Mouse (Mus musculus): ENCODE measurements around the gene Tmem51.
"Not testable (repeated sequence)": the region's sequence is repeated elsewhere in the genome, so short reads cannot be mapped to it uniquely, and the experiment has no call there.

Tmem51 gene

GRCm38 (mm10) chr4:142059113-142059840, 24.8 kb downstream of the Tmem51 start:
- no peak for DNase-seq (ENCODE audit: low spot score in 2 of 2)

- no peak for DNase-seq (ENCODE audit: low spot score in 2 of 2)
Observed at GRCm38 (mm10) chr4:142057529-142058216, 26.4 kb downstream of the Tmem51 start.

- no peak for DNase-seq (ENCODE audit: low spot score in 2 of 2)
Observed at GRCm38 (mm10) chr4:142055600-142055999, 28.5 kb downstream of the Tmem51 start.

- DNase-seq (ENCODE audit: low spot score in 2 of 2), result no peak
Observed at GRCm38 (mm10) chr4:142054580-142054979, 29.5 kb downstream of the Tmem51 start.

- no peak for DNase-seq (ENCODE audit: low spot score in 2 of 2)
Observed at GRCm38 (mm10) chr4:142053661-142054448, 30.2 kb downstream of the Tmem51 start.

- DNase-seq (ENCODE audit: low spot score in 2 of 2), result no peak
Observed at GRCm38 (mm10) chr4:142053261-142053660, 30.8 kb downstream of the Tmem51 start.

GRCm38 (mm10) chr4:142052391-142053132, 31.5 kb downstream of the Tmem51 start:
- DNase-seq (ENCODE audit: low spot score in 2 of 2), result no peak

- DNase-seq (ENCODE audit: low spot score in 2 of 2), result not testable (repeated sequence)
Observed at GRCm38 (mm10) chr4:142051883-142052282, 32.2 kb downstream of the Tmem51 start.

- DNase-seq (ENCODE audit: low spot score in 2 of 2), result no peak
Observed at GRCm38 (mm10) chr4:142049963-142050362, 34.1 kb downstream of the Tmem51 start.

GRCm38 (mm10) chr4:142048391-142048790, 35.7 kb downstream of the Tmem51 start:
- DNase-seq (ENCODE audit: low spot score in 2 of 2), result no peak

- no peak for DNase-seq (ENCODE audit: low spot score in 2 of 2)
Observed at GRCm38 (mm10) chr4:142047005-142047404, 37.1 kb downstream of the Tmem51 start.

- DNase-seq (ENCODE audit: low spot score in 2 of 2), result no peak
Observed at GRCm38 (mm10) chr4:142046496-142046895, 37.6 kb downstream of the Tmem51 start.

GRCm38 (mm10) chr4:142045595-142046163, 38.4 kb downstream of the Tmem51 start:
- DNase-seq (ENCODE audit: low spot score in 2 of 2), result no peak

- no peak for DNase-seq (ENCODE audit: low spot score in 2 of 2)
Observed at GRCm38 (mm10) chr4:142044452-142044851, 39.7 kb downstream of the Tmem51 start.

- DNase-seq (ENCODE audit: low spot score in 2 of 2), result no peak
Observed at GRCm38 (mm10) chr4:142039662-142040353, 44.3 kb downstream of the Tmem51 start.

- DNase-seq (ENCODE audit: low spot score in 2 of 2), result no peak
Observed at GRCm38 (mm10) chr4:142037897-142038296, 46.2 kb downstream of the Tmem51 start.

GRCm38 (mm10) chr4:142028533-142028932, 55.6 kb downstream of the Tmem51 start:
- no peak for DNase-seq (ENCODE audit: low spot score in 2 of 2)

GRCm38 (mm10) chr4:142026965-142027364, 57.1 kb downstream of the Tmem51 start:
- no peak for DNase-seq (ENCODE audit: low spot score in 2 of 2)

GRCm38 (mm10) chr4:142024536-142024935, 59.6 kb downstream of the Tmem51 start:
- DNase-seq (ENCODE audit: low spot score in 2 of 2), result no peak

- DNase-seq (ENCODE audit: low spot score in 2 of 2), result no peak
Observed at GRCm38 (mm10) chr4:142023166-142023565, 60.9 kb downstream of the Tmem51 start.

GRCm38 (mm10) chr4:142017686-142018085, 66.4 kb downstream of the Tmem51 start:
- DNase-seq (ENCODE audit: low spot score in 2 of 2), result peak in 1 of 2 experiments; percentile 23
